Mouse (Mus musculus) thymus, adult 2 months (tissue): ENCODE results near the gene Ttc39b. TPM values are rescaled to one million over a fixed set of nuclear protein-coding genes. Genes with fewer than 3 reads are reported as not detected.

Experiments
- DNase-seq: peaks from one replicate; pipeline ENCODE4 v3.0.0; 2021
- H3K27ac ChIP-seq: fragments of 200-500 bp; 2 replicates; pipeline ENCODE4 v1.5.1; 2012; ENCODE audit warnings: low read length, control low read depth; ENCODE audit not compliant: control insufficient read depth, insufficient read depth
- H3K27me3 ChIP-seq: fragments of 200-500 bp; 2 replicates; pipeline ENCODE4 v1.6.1; 2012; ENCODE audit warnings: mild to moderate bottlenecking, low read length, moderate library complexity, mixed read lengths; ENCODE audit not compliant: control insufficient read depth, insufficient read depth
- H3K36me3 ChIP-seq: fragments of 200-500 bp; 2 replicates; pipeline ENCODE4 v1.6.1; 2012; ENCODE audit warnings: mild to moderate bottlenecking, low read length, moderate library complexity; ENCODE audit not compliant: control insufficient read depth, insufficient read depth
- H3K4me1 ChIP-seq: fragments of 200-500 bp; replicated peaks from 2 replicates; pipeline ENCODE4 v1.6.1; 2012; ENCODE audit warnings: low read length; ENCODE audit not compliant: control insufficient read depth, insufficient read depth
- H3K4me3 ChIP-seq: fragments of 200-500 bp; 2 replicates; pipeline ENCODE4 v1.5.1; 2012; ENCODE audit warnings: mild to moderate bottlenecking, low read length, control low read depth, moderate library complexity; ENCODE audit not compliant: control insufficient read depth, insufficient read depth
- CTCF ChIP-seq: fragments of 200-500 bp; IDR thresholded peaks from 2 replicates; pipeline ENCODE4 v1.5.1; 2012; ENCODE audit warnings: mild to moderate bottlenecking, control low read depth, low read length, moderate library complexity, borderline replicate concordance; ENCODE audit not compliant: control insufficient read depth, poor library complexity, insufficient read depth; ENCODE audit errors: extremely low read depth
- POLR2A ChIP-seq: fragments of 200-500 bp; IDR thresholded peaks from 2 replicates; pipeline ENCODE4 v1.6.1; 2012; ENCODE audit warnings: mild to moderate bottlenecking, low read length, control low read depth, moderate library complexity; ENCODE audit not compliant: control insufficient read depth, poor library complexity, insufficient read depth; ENCODE audit errors: extremely low read depth
- WGBS: fragments of 180-500 bp; shearing (Covaris S2); methylation state at CpG from one replicate; pipeline ENCODE4 v1.1.7; 2018; 5-methylcytosine and 5-hydroxymethylcytosine counted together
- polyA plus RNA-seq: library from polyadenylated mRNA; depleted of rRNA; stranded (reverse); fragments of >200 nt; gene quantifications from 2 replicates; pipeline ENCODE4 v1.2.3, GENCODE M21; 2012

The Ttc39b gene
- polyA plus RNA-seq, 1 experiment: 2.5 TPM

GRCm38 (mm10) chr4:83337717-83338116 is 13.7 kb upstream of the Ttc39b start:
- H3K27ac ChIP-seq: no peak overlapping the region
- no peaks in the 10 kb centered on the region for H3K36me3 ChIP-seq
- no peaks in the 10 kb centered on the region for H3K4me1 ChIP-seq
- WGBS: 87% methylated on average over 3 of the region's 3 CpGs
- H3K4me3 ChIP-seq: no peak overlapping the region
- no peak for DNase-seq
- no peak for TF ChIP-seq CTCF
- TF ChIP-seq POLR2A: no peak
- no peaks in the 10 kb centered on the region for H3K27me3 ChIP-seq

- H3K27ac ChIP-seq: no peak overlapping the region
- DNase-seq: no peak
- H3K36me3 ChIP-seq: no peaks in the 10 kb centered on the region
- TF ChIP-seq POLR2A (no peak), CTCF (no peak)
- 91% methylated on average over 4 of the region's 4 CpGs for WGBS
- H3K4me3 ChIP-seq: no peak overlapping the region
- H3K4me1 ChIP-seq: no peaks in the 10 kb centered on the region
- no peaks in the 10 kb centered on the region; the same call in 1 of the 2 replicates for H3K27me3 ChIP-seq
Measured at GRCm38 (mm10) chr4:83330369-83330768, 6.3 kb upstream of the Ttc39b start.

DNA sequence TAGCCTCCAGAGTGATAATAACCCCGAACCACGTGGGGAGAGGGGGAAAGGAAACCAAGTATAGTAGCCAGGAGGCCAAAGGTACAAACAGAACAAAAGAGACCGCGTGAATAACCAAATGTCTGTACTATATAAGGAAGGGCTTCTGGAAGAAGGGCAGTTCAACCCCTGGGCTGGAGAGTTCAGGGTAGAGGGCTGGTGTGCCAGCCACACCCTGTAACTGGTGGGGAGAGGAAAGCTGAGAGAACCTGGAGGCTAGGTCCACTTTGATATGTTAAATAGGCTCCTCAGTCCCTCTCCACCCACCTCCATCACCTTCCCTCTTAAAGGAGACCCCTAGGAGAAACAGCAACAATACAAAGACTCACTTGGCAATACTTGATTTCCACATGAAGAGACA is 5.6 kb upstream of the Ttc39b start:
- no peak for TF ChIP-seq POLR2A
- TF ChIP-seq CTCF: no peak

GRCm38 (mm10) chr4:83328026-83328945 is 4.2 kb upstream of the Ttc39b start:
- WGBS: 46% methylated on average over 9 of the region's 9 CpGs
- peaks cover 8% of the 10 kb centered on the region; the same call in 1 of the 2 replicates for H3K4me1 ChIP-seq
- no peak for DNase-seq
- H3K27me3 ChIP-seq: peaks cover 7% of the 10 kb centered on the region; the same call in 1 of the 2 replicates
- H3K27ac ChIP-seq: no peak overlapping the region
- H3K36me3 ChIP-seq: no peaks in the 10 kb centered on the region
- H3K4me3 ChIP-seq: no peak overlapping the region
- TF ChIP-seq CTCF: no peak
- TF ChIP-seq POLR2A: no peak

More for the DNA sequence above, 5.6 kb upstream of the Ttc39b start:
- no peak for DNase-seq
- no peaks in the 10 kb centered on the region for H3K4me1 ChIP-seq
- no peaks in the 10 kb centered on the region; the same call in 1 of the 2 replicates for H3K27me3 ChIP-seq
- H3K27ac ChIP-seq: no peak overlapping the region
- no peak overlapping the region for H3K4me3 ChIP-seq
- WGBS: 78% methylated on average over 4 of the region's 4 CpGs
- no peaks in the 10 kb centered on the region for H3K36me3 ChIP-seq

DNA sequence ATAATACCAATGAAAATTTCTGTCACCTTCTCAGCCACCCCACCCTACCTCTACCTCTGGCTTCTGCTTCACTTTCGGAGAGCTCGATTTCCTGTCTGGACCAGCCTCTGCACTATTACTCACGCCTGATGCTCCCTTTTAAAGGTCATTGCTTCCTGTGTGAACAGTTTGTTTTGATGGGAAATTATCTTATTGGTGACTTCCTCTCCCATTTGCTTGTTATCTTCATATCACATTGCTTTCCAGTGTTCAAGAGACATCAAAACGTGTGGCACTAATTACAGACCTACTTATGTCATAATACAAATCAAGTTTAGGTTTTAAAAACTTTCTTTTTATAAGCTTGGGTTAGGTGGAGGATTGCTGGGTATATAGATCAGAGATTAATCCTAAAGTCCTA is 3.5 kb upstream of the Ttc39b start:
- Histone ChIP-seq H3K4me1 (peaks cover 8% of the 10 kb centered on the region; the same call in 1 of the 2 replicates), H3K27me3 (peaks cover 9% of the 10 kb centered on the region; the same call in 1 of the 2 replicates), H3K4me3 (no peak overlapping the region), H3K27ac (no peak overlapping the region), H3K36me3 (no peaks in the 10 kb centered on the region)
- 24% methylated on average over 4 of the region's 4 CpGs for WGBS
- no peak for DNase-seq
- TF ChIP-seq CTCF (no peak), POLR2A (no peak)

- Histone ChIP-seq H3K4me1 (peaks cover 8% of the 10 kb centered on the region; the same call in 1 of the 2 replicates), H3K27ac (no peak overlapping the region), H3K4me3 (no peak overlapping the region), H3K27me3 (peaks cover 9% of the 10 kb centered on the region; the same call in 1 of the 2 replicates), H3K36me3 (no peaks in the 10 kb centered on the region)
- 82% methylated on average over 5 of the region's 5 CpGs for WGBS
- DNase-seq: no peak
- TF ChIP-seq CTCF (no peak), POLR2A (no peak)
Measured at GRCm38 (mm10) chr4:83325366-83325765, 1.3 kb upstream of the Ttc39b start.
